In the genomic region with DNA sequence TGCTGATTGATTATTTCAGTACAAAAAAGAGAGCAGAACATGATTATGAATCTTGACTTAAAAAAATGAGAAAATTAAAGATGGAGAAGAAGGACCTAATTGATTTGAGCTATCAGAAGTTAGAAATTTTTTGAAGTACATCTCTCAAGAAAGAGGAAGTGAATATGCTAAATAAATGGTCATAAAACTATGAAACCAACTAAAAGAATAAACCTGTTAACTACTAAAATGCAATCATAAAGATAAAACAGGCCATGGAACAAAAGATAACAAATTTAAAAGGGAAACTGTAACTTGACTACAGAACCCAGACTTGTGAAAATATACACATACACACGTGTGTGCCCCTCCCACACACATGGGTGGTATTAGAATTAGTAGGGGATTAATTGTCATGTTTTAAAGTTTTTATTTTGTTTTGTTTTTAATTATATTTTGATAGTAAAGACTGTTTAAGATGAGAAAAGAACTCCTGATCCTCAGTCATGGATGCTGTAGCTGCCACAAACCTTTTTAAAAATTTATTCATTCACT, we compare ENCODE assay signal across 16 mouse cellular contexts.
"Had no signal": no experiment of that assay in that cellular context is flagged by ENCODE, and none has a peak within 500 bp of the region (broad histone marks: within the 10 kb centered on the region; RNA-seq: fewer than 3 reads in every experiment).

No protein-coding gene starts in this region.

- H3K4me3 ChIP-seq: neural tube, embryonic 12.5 days; neural tube, embryonic 13.5 days; neural tube, embryonic 15.5 days; stomach, embryonic 15.5 days had no signal

- DNase-seq: retina, postnatal 1 day; right cerebral cortex, adult 18-20 months; right cerebral cortex, postnatal 14 days; right cerebral cortex, postnatal 25 days; spleen, adult 18-20 months; thymus, adult 18-20 months; thymus, adult 2 months; thymus, postnatal 14 days; thymus, postnatal 25 days; thymus, postnatal 36 days; thymus, postnatal 4 days had no signal

- H3K27ac ChIP-seq: neural tube, embryonic 12.5 days; neural tube, embryonic 13.5 days; neural tube, embryonic 15.5 days; stomach, embryonic 15.5 days; stomach, postnatal 0 days had no signal

- H3K36me3 ChIP-seq: neural tube, embryonic 12.5 days; neural tube, embryonic 13.5 days; neural tube, embryonic 15.5 days; stomach, embryonic 15.5 days had no signal

- H3K9ac ChIP-seq: neural tube, embryonic 12.5 days; neural tube, embryonic 13.5 days; neural tube, embryonic 15.5 days; stomach, embryonic 15.5 days had no signal

- H3K27me3 ChIP-seq: neural tube, embryonic 12.5 days; neural tube, embryonic 13.5 days; neural tube, embryonic 15.5 days; stomach, embryonic 15.5 days had no signal

- H3K9me3 ChIP-seq: neural tube, embryonic 12.5 days; neural tube, embryonic 13.5 days; neural tube, embryonic 15.5 days; stomach, embryonic 15.5 days had no signal

- H3K4me1 ChIP-seq: neural tube, embryonic 12.5 days; neural tube, embryonic 13.5 days; neural tube, embryonic 15.5 days; stomach, embryonic 15.5 days had no signal
